Mouse (Mus musculus) cortical plate, adult 2 months (tissue): ENCODE data around the gene Ncoa3.

Experiments
- CTCF ChIP-seq: fragments of 200-500 bp; IDR thresholded peaks from 2 replicates; pipeline ENCODE4 v1.5.1; 2011; ENCODE audit warnings: mild to moderate bottlenecking, control low read depth, low read length; ENCODE audit not compliant: insufficient read depth; ENCODE audit errors: extremely low read depth
- POLR2A ChIP-seq: fragments of 200-500 bp; IDR thresholded peaks from 2 replicates; pipeline ENCODE4 v1.6.1; 2011; ENCODE audit warnings: mild to moderate bottlenecking, low read length, control low read depth; ENCODE audit not compliant: insufficient read depth; ENCODE audit errors: extremely low read depth

GRCm38 (mm10) chr2:166097443-166098291, 105.2 kb downstream of the Ncoa3 start:
- TF ChIP-seq POLR2A = no peak
- peak; percentile 35 for TF ChIP-seq CTCF
